Mouse (Mus musculus): ENCODE measurements around the gene 2010005H15Rik. TPM values are rescaled to one million over a fixed set of nuclear protein-coding genes. Genes with fewer than 3 reads are reported as not detected.

2010005H15Rik gene
- polyA plus RNA-seq (2014; fragmentation: Illumina TruSeq; extraction: RNeasy Lipid Tissue Mini Kit (QIAGEN cat#74804); ENCODE audit: low read depth, low replicate concordance), result not detected

DNA sequence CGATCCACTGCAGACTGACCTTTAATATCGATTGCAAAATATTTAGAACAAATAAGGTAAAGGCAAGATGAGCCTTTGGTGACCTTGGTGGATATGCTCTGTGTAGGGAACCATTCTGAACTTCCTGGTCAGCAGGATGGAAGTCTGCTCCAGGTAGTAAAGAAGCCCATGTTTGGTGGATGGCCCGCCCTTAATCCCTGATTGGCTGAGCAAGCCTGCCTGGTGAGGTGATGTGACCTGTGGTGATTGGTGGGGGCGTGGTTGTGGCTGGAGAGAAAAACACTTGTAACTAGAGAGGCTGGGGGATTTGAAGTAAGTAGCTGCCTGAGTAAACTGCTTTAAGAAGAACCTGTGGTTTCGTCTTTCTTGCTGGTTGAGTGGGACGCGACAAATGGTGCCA is at the start of gene 2010005H15Rik:
TSS of gene 2010005H15Rik (plus strand) at position 301 of the 400 bp plus-strand sequence.

DNA sequence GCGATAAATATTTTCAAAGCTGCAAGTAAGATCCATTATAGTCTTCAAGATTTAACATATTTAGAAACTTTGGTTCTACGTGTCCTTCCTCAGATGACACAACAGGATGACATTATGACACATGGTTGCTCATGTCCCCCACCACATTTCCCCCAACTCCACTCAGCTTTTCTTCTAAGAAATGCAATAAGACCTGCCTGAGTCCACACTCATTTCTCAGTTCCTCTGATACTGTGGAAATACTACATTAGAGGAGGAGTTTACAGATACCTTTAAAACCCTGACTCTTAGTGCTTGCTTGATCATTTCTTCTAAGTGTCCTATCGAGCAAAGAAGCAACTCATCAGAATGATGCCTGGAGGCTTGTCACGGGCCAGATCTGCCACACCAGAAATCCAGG is 37.4 kb upstream of the 2010005H15Rik start, which contains the start of gene Gm5483:
TSS of gene Gm5483 (plus strand) at position 301 of the 400 bp plus-strand sequence.

DNA sequence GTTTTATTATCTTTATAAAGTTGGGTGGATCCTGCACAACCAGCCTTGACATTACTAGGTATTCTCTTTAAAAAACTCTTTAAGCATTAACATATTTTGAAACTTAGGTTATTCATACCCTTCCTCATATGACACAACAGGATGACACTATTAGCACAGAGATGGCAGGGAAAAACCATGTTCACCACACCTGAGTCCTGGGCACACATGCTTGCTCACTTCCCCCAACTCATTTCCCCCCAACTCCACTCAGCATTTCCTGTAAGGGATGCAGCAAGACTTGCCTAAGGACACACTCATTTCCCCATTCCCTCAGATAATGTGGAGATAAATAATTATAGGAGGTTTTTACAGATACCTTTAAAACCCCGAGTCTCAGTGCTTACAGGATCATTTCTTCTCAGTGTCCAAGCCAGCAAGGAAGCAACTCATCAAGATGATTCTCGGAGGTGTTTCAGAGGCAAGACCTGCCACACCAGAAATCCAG is 11.3 kb upstream of the 2010005H15Rik start, which contains the start of gene Gm5416:
TSS of gene Gm5416 (plus strand) at position 437 of the 487 bp plus-strand sequence.

DNA sequence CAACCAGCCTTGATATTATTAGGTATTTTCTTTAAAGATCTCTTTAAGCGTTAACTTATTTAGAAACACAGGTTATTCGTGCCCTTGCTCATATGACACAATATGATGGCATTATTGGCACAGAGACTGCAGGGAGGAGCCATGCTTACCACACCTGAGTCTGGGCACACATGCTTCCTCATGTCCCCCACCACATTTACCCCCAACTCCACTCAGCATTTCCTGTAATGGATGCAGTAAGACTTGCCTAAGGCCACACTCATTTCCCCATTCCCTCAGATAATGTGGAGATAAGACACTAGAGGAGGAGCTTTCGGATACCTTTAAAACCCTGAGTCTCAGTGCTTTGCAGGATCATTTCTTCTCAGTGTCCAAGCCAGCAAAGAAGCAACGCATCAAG is 55.5 kb downstream of the 2010005H15Rik start, which contains the start of gene Stfa1:
TSS of gene Stfa1 (plus strand) at position 156 of the 400 bp plus-strand sequence.

Other genes starting within 250 kb of the 2010005H15Rik start
- gene Kpna1, start 242.7 kb upstream of the 2010005H15Rik start, polyA plus RNA-seq (2014; fragmentation: Illumina TruSeq; extraction: RNeasy Lipid Tissue Mini Kit (QIAGEN cat#74804); ENCODE audit: low read depth, low replicate concordance), result 146 TPM
- gene Wdr5b, start 180.3 kb upstream of the 2010005H15Rik start, polyA plus RNA-seq (2014; fragmentation: Illumina TruSeq; extraction: RNeasy Lipid Tissue Mini Kit (QIAGEN cat#74804); ENCODE audit: low read depth, low replicate concordance), result 8.2 TPM
- gene Fam162a, start 149.9 kb upstream of the 2010005H15Rik start, polyA plus RNA-seq (2014; fragmentation: Illumina TruSeq; extraction: RNeasy Lipid Tissue Mini Kit (QIAGEN cat#74804); ENCODE audit: low read depth, low replicate concordance), result 96.7 TPM
- gene Ccdc58, start 149.8 kb upstream of the 2010005H15Rik start, polyA plus RNA-seq (2014; fragmentation: Illumina TruSeq; extraction: RNeasy Lipid Tissue Mini Kit (QIAGEN cat#74804); ENCODE audit: low read depth, low replicate concordance), result 152 TPM
- not detected for gene Csta1, start 90.2 kb upstream of the 2010005H15Rik start, polyA plus RNA-seq (2014; fragmentation: Illumina TruSeq; extraction: RNeasy Lipid Tissue Mini Kit (QIAGEN cat#74804); ENCODE audit: low read depth, low replicate concordance)
- not detected for gene Stfa2l1, start 64.7 kb upstream of the 2010005H15Rik start, polyA plus RNA-seq (2014; fragmentation: Illumina TruSeq; extraction: RNeasy Lipid Tissue Mini Kit (QIAGEN cat#74804); ENCODE audit: low read depth, low replicate concordance)
- not detected for gene Gm5483, start 37.3 kb upstream of the 2010005H15Rik start, polyA plus RNA-seq (2014; fragmentation: Illumina TruSeq; extraction: RNeasy Lipid Tissue Mini Kit (QIAGEN cat#74804); ENCODE audit: low read depth, low replicate concordance)
- not detected for gene Gm5416, start 11.1 kb upstream of the 2010005H15Rik start, polyA plus RNA-seq (2014; fragmentation: Illumina TruSeq; extraction: RNeasy Lipid Tissue Mini Kit (QIAGEN cat#74804); ENCODE audit: low read depth, low replicate concordance)
- not detected for gene Stfa1, start 55.5 kb downstream of the 2010005H15Rik start, polyA plus RNA-seq (2014; fragmentation: Illumina TruSeq; extraction: RNeasy Lipid Tissue Mini Kit (QIAGEN cat#74804); ENCODE audit: low read depth, low replicate concordance)
- not detected for gene BC117090, start 112.9 kb downstream of the 2010005H15Rik start, polyA plus RNA-seq (2014; fragmentation: Illumina TruSeq; extraction: RNeasy Lipid Tissue Mini Kit (QIAGEN cat#74804); ENCODE audit: low read depth, low replicate concordance)
- not detected for gene BC100530, start 146.3 kb downstream of the 2010005H15Rik start, polyA plus RNA-seq (2014; fragmentation: Illumina TruSeq; extraction: RNeasy Lipid Tissue Mini Kit (QIAGEN cat#74804); ENCODE audit: low read depth, low replicate concordance)
- not detected for gene Stfa2, start 187.0 kb downstream of the 2010005H15Rik start, polyA plus RNA-seq (2014; fragmentation: Illumina TruSeq; extraction: RNeasy Lipid Tissue Mini Kit (QIAGEN cat#74804); ENCODE audit: low read depth, low replicate concordance)
- not detected for gene Stfa3, start 233.9 kb downstream of the 2010005H15Rik start, polyA plus RNA-seq (2014; fragmentation: Illumina TruSeq; extraction: RNeasy Lipid Tissue Mini Kit (QIAGEN cat#74804); ENCODE audit: low read depth, low replicate concordance)

All from adrenal gland, adult 10 weeks (tissue).